Mouse (Mus musculus) embryonic facial prominence, embryonic 15.5 days (tissue): ENCODE data around the gene Sntb2. TPM values are rescaled to one million over a fixed set of nuclear protein-coding genes. Genes with fewer than 3 reads are reported as not detected.

ENCODE experiments used
- ATAC-seq: fragments of 200-750 bp; cut with Nextera tagmentation; 2 replicates; pipeline ENCODE4 v1.8.0; 2017; ENCODE audit warnings: low read depth, moderate TSS enrichment; ENCODE audit not compliant: insufficient number of reproducible peaks, low FRiP score, low TSS enrichment
- H3K27ac ChIP-seq: fragments of 300-500 bp; sonication (generic); replicated peaks from 2 replicates; pipeline ENCODE4 v1.5.1; 2015; ENCODE audit warnings: mild to moderate bottlenecking, inconsistent platforms
- H3K27me3 ChIP-seq: fragments of 300-500 bp; sonication (generic); 2 replicates; pipeline ENCODE4 v1.6.1; 2015; ENCODE audit warnings: inconsistent platforms
- H3K36me3 ChIP-seq: fragments of 300-500 bp; sonication (generic); 2 replicates; pipeline ENCODE4 v1.6.1; 2015; ENCODE audit warnings: mild to moderate bottlenecking, inconsistent platforms
- H3K4me1 ChIP-seq: fragments of 300-500 bp; sonication (generic); 2 replicates; pipeline ENCODE4 v1.6.1; 2015; ENCODE audit warnings: inconsistent platforms
- H3K4me2 ChIP-seq: fragments of 300-500 bp; sonication (generic); replicated peaks from 2 replicates; pipeline ENCODE4 v1.6.1; 2015; ENCODE audit warnings: mild to moderate bottlenecking, inconsistent platforms
- H3K4me3 ChIP-seq: fragments of 300-500 bp; sonication (generic); replicated peaks from 2 replicates; pipeline ENCODE4 v1.5.1; 2015; ENCODE audit warnings: mild to moderate bottlenecking, inconsistent platforms
- H3K9ac ChIP-seq: fragments of 300-500 bp; sonication (generic); 2 replicates; pipeline ENCODE4 v1.6.1; 2015; ENCODE audit warnings: inconsistent platforms
- H3K9me3 ChIP-seq: fragments of 300-500 bp; sonication (generic); replicated peaks from 2 replicates; pipeline ENCODE4 v1.6.1; 2016; ENCODE audit warnings: inconsistent platforms
- WGBS: fragments of 180-500 bp; shearing (Covaris S2); methylation state at CpG from one replicate; pipeline ENCODE4 v1.1.7; 2015; 5-methylcytosine and 5-hydroxymethylcytosine counted together
- polyA plus RNA-seq: library from polyadenylated mRNA; unstranded; fragments of >200 nt; fragmentation: Nextera tagmentation; extraction: Ambion mirVana; gene quantifications from 2 replicates; pipeline ENCODE4 v1.2.1, GENCODE M21; 2015

Gene Sntb2
- polyA plus RNA-seq, 1 experiment from 2014 or later, result 18.3 TPM

GRCm38 (mm10) chr8:107040632-107041031 is 105.1 kb downstream of the Sntb2 start:
- no peaks in the 10 kb centered on the region for H3K4me1 ChIP-seq
- no peaks in the 10 kb centered on the region for H3K27me3 ChIP-seq
- no peak for ATAC-seq
- no peak overlapping the region for H3K4me3 ChIP-seq
- H3K9me3 ChIP-seq, result no peaks in the 10 kb centered on the region
- WGBS, result 77% methylated on average over 7 of the region's 7 CpGs
- H3K4me2 ChIP-seq, result no peak overlapping the region
- H3K9ac ChIP-seq, result no peak overlapping the region
- H3K36me3 ChIP-seq, result peaks cover 82% of the 10 kb centered on the region
- no peak overlapping the region for H3K27ac ChIP-seq

GRCm38 (mm10) chr8:107045478-107045877 is 109.9 kb downstream of the Sntb2 start:
- H3K9ac ChIP-seq, result peak overlapping the region; percentile 7; the same call in 1 of the 2 replicates
- no peak overlapping the region for H3K4me3 ChIP-seq
- peaks cover 78% of the 10 kb centered on the region for H3K36me3 ChIP-seq
- no peak overlapping the region for H3K4me2 ChIP-seq
- peaks cover 20% of the 10 kb centered on the region for H3K4me1 ChIP-seq
- no peaks in the 10 kb centered on the region for H3K9me3 ChIP-seq
- WGBS, result 89% methylated on average over 6 of the region's 6 CpGs
- H3K27me3 ChIP-seq, result no peaks in the 10 kb centered on the region
- ATAC-seq, result no peak
- H3K27ac ChIP-seq, result no peak overlapping the region

DNA sequence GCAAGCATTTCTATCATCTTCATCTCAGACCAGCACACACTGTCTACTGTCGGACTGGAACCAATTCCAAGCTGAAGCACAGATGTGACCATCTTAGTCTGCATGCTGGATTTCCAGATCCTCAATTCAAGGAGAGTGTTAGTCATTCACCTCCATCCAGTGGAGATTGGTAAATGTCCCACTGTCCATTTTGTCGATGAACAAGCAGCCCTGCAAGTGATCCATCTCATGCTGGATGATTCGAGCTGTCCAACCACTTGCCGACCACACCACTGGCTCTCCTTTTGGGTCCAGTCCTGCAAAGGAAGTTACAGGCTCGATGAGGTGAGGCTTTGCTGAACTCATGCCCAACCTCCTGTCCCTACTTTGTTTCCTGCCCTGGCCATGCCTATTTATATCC is 111.4 kb downstream of the Sntb2 start:
- peak overlapping the region; percentile 90; the same call in 1 of the 2 replicates for H3K4me2 ChIP-seq
- peak overlapping the region; percentile 81; the same call in 1 of the 2 replicates for H3K4me3 ChIP-seq
- H3K4me1 ChIP-seq, result peaks cover 20% of the 10 kb centered on the region
- H3K9me3 ChIP-seq, result no peaks in the 10 kb centered on the region
- H3K36me3 ChIP-seq, result peaks cover 77% of the 10 kb centered on the region
- WGBS, result 85% methylated on average over 5 of the region's 5 CpGs
- no peak for ATAC-seq
- H3K9ac ChIP-seq, result no peak overlapping the region
- no peak overlapping the region for H3K27ac ChIP-seq
- H3K27me3 ChIP-seq, result no peaks in the 10 kb centered on the region

DNA sequence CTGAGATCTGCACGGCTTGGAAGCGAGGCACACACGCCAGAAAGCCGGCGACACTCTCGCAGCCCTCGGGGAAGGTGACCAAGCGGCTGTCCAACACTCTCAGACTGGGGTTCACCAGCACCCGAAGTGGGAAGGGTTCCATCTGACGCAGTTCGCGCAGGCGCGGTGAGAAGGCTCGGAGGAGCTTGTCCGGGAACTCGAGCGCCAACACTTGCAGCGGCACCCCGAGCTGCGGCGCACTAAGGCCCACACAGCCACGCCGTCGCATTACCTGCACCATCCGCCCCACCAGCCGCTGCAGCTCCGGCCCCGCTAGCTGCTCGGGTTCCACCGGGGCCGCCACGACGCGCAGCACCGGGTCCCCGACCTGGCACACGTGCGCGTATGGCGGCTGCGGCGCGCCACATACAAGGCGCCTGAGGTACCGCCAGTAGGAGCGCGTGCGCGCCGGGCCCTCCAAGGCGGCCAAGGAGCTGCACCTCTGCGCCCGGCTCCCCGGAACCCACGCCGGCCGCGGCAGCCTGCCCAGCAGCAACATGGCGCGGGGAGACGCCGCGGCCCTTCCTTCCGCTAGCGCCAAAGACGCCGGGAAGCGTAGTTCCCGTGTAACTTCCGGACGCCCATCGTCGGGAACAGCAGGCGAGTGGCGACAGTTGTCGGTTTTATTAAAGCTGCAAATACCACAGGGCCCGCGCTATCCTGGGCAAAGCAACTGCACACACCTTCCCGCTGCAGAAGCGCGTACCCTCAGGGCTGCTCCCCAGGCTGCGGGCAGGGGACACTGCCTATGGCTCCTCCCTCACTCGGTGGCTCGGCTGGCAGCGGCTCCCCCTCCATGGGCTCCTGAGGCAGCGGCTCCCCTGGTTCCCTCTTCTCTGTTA is 112.8 kb downstream of the Sntb2 start, which contains the start of gene Pdf:
Gene Pdf, minus strand, starts transcription at position 554 of the 881 bp plus-strand sequence.
- no peaks in the 10 kb centered on the region for H3K27me3 ChIP-seq
- H3K9me3 ChIP-seq, result no peaks in the 10 kb centered on the region
- H3K36me3 ChIP-seq, result peaks cover 77% of the 10 kb centered on the region
- H3K9ac ChIP-seq, result peak within 1 kb of the TSS; percentile 73
- H3K4me1 ChIP-seq, result peaks cover 20% of the 10 kb centered on the region
- H3K4me3 ChIP-seq, result peak within 1 kb of the TSS; percentile 81
- ATAC-seq, result peak; percentile 81
- H3K4me2 ChIP-seq, result peak within 1 kb of the TSS; percentile 90
- peak within 1 kb of the TSS; percentile 97 for H3K27ac ChIP-seq
- under 1% methylated on average over 87 of the region's 87 CpGs for WGBS

DNA sequence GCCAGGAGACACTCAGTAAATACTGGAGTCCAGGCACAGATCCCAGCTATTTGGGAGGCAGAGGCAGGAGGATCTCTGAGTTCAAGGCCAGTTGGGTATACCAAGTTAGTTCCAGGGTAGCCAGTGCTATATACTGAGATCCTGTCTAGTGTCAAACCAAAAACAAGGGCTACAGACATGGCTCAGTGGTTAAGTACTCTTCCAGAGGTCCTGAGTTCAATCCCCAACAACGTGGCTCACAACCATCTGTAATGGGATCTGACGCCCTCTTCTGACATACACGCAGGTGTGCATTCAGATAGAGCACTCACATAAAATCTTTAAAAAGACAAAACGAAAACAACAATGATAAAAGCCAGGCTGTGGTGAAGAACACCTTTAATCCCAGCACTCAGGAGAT is 113.9 kb downstream of the Sntb2 start:
- H3K4me3 ChIP-seq, result peak overlapping the region; percentile 81
- H3K4me1 ChIP-seq, result peaks cover 20% of the 10 kb centered on the region
- no peaks in the 10 kb centered on the region for H3K27me3 ChIP-seq
- H3K4me2 ChIP-seq, result peak overlapping the region; percentile 90
- no peak overlapping the region for H3K9ac ChIP-seq
- H3K27ac ChIP-seq, result peak overlapping the region; percentile 97
- peaks cover 77% of the 10 kb centered on the region for H3K36me3 ChIP-seq
- WGBS, result 94% methylated on average over 4 of the region's 4 CpGs
- ATAC-seq, result no peak
- H3K9me3 ChIP-seq, result no peaks in the 10 kb centered on the region

DNA sequence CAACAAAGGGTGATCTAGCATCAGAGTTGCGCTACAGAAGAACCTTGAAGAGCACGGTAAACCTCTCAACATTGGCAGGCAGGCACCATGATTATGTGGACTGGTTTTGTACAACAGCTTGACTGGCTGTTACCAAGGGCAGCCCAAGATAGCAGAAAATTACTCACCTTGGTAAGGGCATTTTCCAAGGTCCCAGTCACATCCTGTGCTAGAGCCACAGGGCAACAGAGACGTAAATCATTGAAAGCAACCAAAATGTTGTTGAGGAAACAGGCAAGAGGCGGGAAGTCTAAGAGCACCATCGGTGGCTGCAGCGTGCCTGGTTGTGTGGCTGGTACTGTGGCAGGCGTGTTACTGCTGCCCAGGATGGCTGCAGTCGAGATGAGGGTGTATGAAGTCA is 116.5 kb downstream of the Sntb2 start:
- Histone ChIP-seq H3K36me3 (peaks cover 54% of the 10 kb centered on the region), H3K4me3 (no peak overlapping the region), H3K4me1 (peaks cover 30% of the 10 kb centered on the region), H3K9me3 (no peaks in the 10 kb centered on the region), H3K27me3 (no peaks in the 10 kb centered on the region), H3K4me2 (no peak overlapping the region), H3K9ac (no peak overlapping the region), H3K27ac (no peak overlapping the region)
- WGBS, result 97% methylated on average over 8 of the region's 8 CpGs
- no peak for ATAC-seq

DNA sequence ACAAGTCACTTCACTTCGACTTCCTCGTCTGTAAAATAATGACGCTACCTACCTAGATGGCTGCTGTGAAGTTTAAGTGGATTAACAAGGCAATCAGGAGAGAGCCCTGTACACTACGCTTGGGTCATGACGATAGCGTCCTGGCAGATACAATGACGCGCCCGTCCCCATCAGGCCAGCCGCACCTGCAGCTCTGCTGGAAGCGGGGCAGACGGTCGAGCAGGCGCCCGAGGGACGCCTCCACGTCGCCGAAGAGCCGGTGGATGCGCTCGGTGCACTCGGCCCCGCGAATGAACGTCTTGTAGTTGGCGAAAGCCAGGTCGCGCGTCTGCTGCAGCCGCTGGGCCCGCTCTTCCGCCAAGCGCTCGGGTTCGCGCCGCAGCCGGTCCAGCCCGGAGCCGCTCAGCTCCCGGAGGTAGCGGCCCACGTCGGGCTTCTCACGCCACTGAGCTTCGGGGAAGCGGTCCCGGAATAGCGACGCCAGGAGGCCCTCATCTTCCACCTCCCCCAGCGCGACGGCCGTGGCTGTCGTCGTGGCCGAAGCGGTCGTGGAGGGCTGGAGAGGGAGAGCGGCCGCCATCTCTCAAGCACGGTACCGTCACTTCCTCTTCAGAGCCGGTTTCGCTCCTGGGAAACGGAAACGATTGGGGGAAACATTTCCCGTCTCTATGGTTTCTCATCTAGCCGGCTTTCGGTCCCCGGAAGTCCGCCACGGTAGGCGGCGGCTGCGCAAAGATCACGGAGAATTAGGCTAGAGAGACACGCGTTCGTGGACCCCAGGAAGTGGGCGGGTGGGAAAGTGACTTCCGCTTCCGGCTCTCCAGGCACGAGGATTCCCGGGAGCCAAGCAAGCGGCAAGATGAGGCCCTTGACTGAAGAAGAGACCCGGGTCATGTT is 120.8 kb downstream of the Sntb2 start, which contains the start of the genes Cog8 and Nip7:
Gene Cog8, minus strand, starts transcription at position 614 of the 897 bp plus-strand sequence.
Gene Nip7, plus strand, starts transcription at position 802 of the 897 bp plus-strand sequence.
- peaks cover 23% of the 10 kb centered on the region for H3K4me1 ChIP-seq
- ATAC-seq, result peak; percentile 94
- peak within 1 kb of the TSS; percentile 73 for H3K4me2 ChIP-seq
- under 1% methylated on average over 88 of the region's 88 CpGs for WGBS
- peak within 1 kb of the TSS; percentile 91 for H3K9ac ChIP-seq
- peak within 1 kb of the TSS; percentile 77 for H3K27ac ChIP-seq
- H3K9me3 ChIP-seq, result no peaks in the 10 kb centered on the region
- H3K36me3 ChIP-seq, result peaks cover 54% of the 10 kb centered on the region
- H3K4me3 ChIP-seq, result peak within 1 kb of the TSS; percentile 100
- H3K27me3 ChIP-seq, result no peaks in the 10 kb centered on the region

- Histone ChIP-seq H3K4me2 (peak overlapping the region; percentile 73), H3K27ac (peak overlapping the region; percentile 40; the same call in 1 of the 2 replicates), H3K9ac (peak overlapping the region; percentile 57), H3K27me3 (no peaks in the 10 kb centered on the region), H3K4me3 (peak overlapping the region; percentile 100), H3K4me1 (peaks cover 23% of the 10 kb centered on the region), H3K9me3 (no peaks in the 10 kb centered on the region), H3K36me3 (peaks cover 49% of the 10 kb centered on the region)
- 3% methylated on average over 33 of the region's 33 CpGs for WGBS
- peak; percentile 11; the same call in 1 of the 2 replicates for ATAC-seq
Measured at GRCm38 (mm10) chr8:107056973-107057369, 121.4 kb downstream of the Sntb2 start.

DNA sequence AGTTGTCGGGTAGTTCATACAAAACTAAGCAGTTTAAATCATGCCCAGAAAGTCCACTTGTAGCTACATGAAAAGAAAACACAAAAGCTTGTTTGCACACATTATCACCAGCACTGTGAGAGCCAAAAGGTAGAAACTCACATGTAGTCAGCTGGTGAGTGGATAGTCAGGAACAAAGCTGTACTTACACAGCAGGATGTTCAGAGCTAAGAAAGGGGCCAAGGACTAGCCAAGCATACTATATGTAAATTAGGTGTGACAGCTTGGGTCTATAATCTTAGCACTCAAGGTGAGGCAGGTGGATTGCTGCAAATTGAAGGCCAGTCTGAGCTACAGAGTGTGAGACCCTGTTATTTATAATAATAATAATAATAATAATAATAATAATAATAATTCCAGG is 127.1 kb downstream of the Sntb2 start:
- peaks cover 7% of the 10 kb centered on the region for H3K4me1 ChIP-seq
- H3K27me3 ChIP-seq, result no peaks in the 10 kb centered on the region
- ATAC-seq, result no peak
- H3K4me2 ChIP-seq, result no peak overlapping the region
- no peak overlapping the region for H3K9ac ChIP-seq
- H3K27ac ChIP-seq, result no peak overlapping the region
- no peaks in the 10 kb centered on the region for H3K9me3 ChIP-seq
- peaks cover 21% of the 10 kb centered on the region; the same call in 1 of the 2 replicates for H3K36me3 ChIP-seq
- WGBS, result 84% methylated on average over 1 of the region's 1 CpGs
- no peak overlapping the region for H3K4me3 ChIP-seq

DNA sequence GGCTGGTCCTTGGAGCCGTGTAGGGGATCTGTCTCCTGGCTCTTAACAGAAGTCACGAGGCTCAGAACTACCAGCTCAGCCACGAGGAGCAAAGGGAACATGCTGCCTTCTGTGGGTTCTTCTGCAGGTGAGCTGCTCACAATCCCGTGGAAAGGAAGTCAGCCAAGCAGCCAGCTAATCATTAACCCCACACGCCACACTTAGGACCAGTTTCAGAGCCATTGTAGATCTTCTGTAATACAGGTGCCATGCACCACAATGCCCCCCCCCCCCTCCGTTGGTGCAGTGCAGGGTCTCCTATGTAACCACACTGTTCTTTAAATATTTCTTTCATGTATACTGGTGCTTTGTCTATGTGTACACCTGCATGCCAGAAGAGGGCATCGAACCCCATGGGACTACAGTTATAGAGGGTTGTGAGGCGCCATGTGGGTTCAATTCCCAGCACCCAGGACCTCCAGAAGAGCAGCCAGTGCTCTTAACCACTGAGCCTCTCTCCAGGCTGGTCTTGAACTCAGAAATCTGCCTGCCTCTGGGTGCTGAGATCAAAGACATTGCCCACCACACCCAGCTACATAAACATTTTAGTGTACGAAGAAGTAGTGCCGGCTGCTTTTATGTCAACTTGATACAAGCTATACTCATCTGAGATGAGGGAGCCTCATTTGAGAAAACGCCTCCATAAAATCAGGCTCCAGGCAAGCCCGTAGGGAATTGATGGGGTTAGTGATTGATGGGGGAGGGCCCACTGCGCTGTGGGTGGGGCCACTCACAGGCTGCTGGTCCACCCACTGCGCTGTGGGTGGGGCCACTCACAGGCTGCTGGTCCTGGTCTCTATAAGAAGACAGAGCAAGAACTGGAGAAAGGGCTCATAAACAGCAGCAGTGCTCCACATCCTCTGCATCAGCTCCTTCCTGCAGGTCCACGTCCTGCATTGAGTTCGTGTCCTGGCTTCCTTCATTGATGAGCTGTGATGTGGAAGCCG is 130.3 kb downstream of the Sntb2 start, which contains the start of gene Tmed6:
Gene Tmed6, minus strand, starts transcription at position 134 of the 986 bp plus-strand sequence.
- Histone ChIP-seq H3K4me3 (no peak within 1 kb of the TSS), H3K9ac (no peak within 1 kb of the TSS), H3K27me3 (no peaks in the 10 kb centered on the region), H3K4me2 (no peak within 1 kb of the TSS), H3K36me3 (peaks cover 17% of the 10 kb centered on the region), H3K4me1 (no peaks in the 10 kb centered on the region; the same call in 1 of the 2 replicates), H3K27ac (no peak within 1 kb of the TSS), H3K9me3 (no peaks in the 10 kb centered on the region)
- no peak for ATAC-seq
- WGBS, result 56% methylated on average over 17 of the region's 17 CpGs
